Mouse (Mus musculus) T-cell, adult 2 months (primary cell): ENCODE results near the gene Atp6v0a1.
A peak's percentile ranks its signal among the peaks of the same experiment; 100 is the strongest.

Source experiments
- DNase-seq: peaks from one replicate; pipeline ENCODE4 v3.0.0; 2022; ENCODE audit warnings: low spot score

Gene Atp6v0a1

DNA sequence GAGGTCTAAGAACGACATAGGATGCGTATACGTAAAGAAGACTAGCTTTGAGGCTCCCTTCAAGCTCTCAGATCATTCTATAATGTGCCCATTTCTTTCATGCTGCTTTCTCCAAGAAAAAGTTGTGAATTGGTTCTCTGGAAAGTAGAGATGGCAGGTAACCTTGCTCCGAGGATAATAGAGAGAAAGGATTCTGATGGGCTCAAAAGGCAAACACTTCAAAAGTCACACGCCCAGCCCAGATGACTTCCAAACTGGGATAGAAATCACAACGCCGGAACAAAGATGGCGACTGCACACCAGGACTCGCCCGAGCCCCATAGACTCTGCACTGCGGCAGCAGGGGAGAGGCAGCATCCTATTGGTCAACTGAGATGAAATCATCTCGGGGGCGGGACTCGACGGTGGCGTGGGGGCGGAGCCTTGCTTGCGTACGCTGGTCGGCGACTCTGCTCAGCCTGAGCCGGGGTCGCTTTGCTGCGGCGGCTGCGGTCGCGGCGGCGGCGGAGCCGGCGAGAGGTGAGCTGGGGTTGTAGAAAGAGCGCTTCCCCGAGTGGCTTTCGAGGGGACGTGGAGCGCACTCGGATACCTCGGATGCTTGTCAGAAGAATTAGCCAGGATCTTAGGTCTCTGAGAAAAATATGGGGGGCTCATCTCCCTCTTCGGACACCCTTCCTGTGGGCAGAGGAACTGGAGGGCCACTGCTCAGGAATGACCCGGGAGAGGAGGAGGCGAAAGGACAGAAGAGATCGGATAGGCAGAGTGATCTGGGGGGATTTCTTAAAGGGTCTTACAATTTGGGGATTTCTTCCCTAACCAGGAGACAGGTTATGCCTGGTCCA lies at the start of gene Atp6v0a1:
Atp6v0a1 (plus strand) TSS at position 407 of the 842 bp plus-strand sequence.
- peak; percentile 94 for DNase-seq

DNA sequence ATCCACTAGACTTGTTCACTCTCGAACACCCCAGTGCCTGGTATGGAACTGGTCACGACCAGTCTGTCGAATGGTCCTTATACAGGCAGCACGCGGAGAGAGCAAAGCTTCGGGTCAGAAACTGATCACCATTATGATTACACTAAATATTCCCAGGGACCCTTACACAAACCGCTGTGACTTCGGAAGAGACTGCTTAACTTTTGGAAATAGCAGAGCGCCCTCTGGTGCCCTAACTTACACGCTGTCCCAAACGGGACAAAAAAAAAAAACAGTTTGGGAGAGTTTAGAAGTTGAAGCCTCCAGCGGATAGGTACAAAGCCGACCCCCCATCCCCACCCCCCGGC lies 49.8 kb upstream of the Atp6v0a1 start:
- peak; percentile 51 for DNase-seq

DNA sequence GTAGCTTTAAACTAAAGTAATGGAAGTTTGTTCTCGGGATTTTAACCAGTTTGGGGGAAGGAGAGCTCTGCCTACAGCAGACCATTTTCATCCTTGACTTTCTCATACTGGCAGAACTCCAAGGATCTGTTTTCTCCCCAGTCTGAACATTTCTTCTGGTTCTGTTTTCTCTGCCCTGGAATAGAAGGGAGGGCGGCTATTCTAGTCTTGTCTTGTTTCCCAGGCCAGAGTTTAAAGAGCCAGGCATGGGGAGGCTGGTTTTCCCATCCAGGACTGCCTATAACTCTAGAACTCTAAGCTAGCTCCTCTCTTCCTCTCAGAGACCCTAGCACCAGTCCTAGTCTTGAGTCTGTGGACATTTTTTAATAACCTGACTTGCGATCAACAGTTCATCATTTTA lies 49.4 kb upstream of the Atp6v0a1 start:
- DNase-seq, result no peak

DNA sequence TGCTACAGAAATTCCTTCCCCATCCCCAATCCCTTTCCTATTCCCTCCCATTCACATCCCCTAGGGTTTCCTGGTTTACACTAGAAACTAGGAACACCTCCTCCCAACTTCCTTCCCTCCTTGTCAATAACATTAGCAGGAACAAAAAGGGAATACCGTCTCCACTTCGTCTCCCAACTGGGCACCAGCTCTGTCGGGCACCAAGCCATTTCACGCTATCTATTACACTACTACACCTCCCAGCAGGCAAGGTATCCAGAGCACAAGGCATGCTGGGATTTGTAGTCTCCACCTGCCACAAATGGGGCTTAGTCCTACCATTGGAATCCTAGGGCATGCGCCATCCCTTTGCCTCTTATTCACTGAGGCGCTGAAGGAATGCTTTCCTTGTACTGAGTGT lies 48.7 kb upstream of the Atp6v0a1 start:
- no peak for DNase-seq

DNA sequence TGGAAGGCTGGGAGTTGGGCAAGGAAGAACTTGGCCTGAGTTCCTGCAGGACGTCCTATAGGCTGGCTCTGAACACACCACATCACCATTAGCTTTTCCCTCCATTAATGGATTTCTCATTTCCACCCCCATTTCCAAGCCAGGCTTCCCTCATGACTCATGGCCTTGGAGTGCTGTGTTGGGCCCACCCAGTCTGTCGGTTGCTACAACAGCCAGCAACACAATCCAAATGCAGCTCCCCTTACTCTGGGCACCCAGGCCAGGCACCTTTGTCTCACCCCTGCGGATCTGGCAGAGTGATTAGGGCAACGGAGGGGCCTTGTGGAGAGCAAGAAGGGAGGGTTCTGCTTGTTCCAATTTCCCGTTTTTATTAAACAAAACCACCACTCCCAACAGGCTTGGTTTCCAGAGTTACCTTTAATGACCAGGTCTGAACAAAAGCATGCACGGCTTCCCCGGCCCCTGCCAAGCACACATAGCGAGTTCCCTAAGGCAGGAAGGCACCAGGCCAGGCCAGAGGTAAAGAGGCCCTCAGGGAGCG lies 46.8 kb upstream of the Atp6v0a1 start:
- DNase-seq, result no peak

DNA sequence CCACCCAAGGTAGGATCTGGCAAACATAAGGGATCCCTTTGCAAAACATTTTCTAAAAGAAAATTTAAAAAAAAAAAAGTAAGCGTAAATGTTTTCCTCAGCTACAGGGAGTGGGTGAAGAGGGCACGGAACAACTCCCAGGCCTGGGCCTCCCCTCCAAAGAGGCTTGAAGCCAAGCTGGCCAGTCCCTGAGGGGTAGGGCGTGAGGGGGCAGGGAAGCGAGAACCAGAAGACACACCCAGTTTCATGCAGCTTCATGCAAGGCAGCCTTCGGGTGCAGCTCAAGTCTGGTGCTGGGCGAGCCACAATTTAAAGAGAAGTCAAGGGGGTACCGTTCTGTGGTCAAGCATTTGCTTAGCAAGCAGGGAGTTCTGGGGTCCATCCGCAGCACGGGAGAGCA lies 45.6 kb upstream of the Atp6v0a1 start:
- no peak for DNase-seq

DNA sequence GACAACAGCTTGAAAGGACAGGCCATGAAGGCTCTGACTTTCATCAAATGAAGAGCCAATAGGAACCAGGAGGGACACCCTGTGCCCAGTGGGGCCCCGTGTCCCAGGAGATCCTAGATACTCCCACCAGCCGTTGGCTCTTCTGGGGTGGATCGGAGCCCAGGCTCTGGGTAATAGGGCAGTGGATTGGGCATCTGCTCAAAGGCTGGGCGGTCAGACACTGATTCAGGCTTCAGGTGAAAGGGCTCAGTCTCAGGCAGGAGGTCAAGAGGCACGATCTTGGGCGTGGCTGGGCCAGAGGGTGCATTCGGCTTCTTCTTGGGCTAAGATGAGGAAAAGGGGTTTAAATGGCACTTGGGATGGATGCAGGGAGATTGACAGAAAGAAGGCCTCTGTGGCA lies 45.1 kb upstream of the Atp6v0a1 start:
- no peak for DNase-seq

DNA sequence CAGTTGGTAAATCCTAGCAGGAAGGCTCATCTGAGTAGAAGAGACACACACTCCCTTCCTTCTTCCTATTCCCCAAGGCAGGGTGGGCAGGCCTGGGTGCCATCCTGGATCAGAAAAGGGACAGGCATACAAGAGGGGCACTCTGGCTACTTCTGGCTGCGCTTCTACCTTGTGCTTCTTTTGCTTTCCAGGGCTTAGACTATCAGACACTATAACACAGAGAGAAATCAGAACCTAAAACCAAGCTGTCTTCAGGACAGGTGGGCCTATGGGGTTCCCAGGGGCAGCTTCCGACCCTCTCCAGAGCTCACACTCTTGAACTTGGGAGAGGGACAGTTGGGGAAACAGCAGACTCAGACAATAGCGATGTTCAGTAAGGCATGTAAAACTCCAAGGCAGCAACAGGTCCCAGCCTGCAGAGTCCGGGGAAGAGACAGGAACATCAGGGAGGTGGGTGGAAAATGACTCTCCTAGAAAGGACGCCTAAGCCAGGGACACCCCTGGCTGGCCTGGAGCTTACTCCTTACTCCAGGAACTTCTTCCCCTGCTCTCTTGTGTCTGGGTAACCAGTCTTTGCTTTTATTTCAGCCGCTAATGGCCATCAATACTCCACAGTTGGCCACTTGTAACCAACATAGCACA lies 44.2 kb upstream of the Atp6v0a1 start:
- no peak for DNase-seq

DNA sequence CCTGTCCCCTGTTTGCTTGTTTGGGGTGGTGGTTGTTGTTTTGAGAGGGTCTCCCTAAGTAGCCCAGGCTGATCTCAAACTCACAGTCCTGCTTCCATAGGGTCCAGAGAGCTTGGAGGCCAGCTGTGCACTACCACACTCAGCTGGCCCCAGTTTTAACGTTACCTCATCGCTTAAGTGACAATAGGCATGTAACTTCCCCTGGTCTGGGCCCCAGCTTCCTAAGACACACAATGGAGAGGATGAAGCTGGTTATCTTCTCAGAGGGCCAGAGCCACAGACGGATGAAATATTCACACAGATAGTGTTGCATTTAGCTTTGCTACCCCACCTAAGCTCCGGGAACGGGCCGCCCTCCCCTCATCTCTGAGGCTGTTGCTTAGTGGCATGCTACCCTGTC lies 43.5 kb upstream of the Atp6v0a1 start:
- no peak for DNase-seq

DNA sequence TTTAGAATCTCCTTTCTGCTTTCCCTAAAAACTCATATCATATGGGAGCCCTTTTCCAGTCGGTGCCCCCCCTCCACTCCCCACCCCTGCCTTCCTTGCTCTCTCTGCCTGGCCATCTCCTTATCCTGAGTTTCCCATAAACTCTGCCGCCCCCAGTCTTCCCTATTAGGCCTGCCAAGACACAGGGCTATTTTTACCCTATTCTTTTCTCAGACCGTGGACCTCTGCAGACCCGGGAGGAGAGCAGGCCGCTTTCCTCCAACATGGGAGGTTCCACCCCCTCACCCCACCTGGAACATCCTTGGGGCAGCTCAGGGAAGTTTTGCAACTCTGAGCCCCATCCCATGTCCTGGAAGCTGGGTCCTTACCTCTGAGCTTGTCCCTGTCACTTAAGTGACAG lies 41.9 kb upstream of the Atp6v0a1 start:
- no peak for DNase-seq

DNA sequence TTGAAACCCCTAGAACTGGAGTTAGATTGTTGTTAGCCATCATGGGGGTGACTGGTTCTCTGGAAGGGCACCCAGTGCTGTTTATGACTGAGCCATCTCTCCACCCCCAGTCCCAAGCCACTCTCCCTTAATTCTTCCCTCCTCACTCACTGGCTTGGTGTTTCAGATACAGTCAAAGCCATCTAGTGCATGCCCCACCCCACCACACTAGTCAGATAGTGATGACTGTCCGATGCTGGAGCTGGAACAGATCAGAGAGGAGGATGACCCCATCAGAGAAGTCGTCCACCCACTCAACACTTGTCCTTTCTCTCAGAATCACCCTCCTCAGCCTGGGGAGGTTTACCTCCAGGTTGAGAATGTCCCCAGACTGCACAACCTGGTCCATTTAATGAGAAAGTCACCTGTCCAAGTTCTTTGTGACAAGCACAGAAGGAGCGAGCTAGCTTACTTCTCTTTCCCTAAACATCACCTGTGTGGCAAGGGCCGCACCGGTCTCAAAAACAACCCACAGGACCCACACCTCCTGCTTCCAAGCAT lies 41.3 kb upstream of the Atp6v0a1 start:
- no peak for DNase-seq

DNA sequence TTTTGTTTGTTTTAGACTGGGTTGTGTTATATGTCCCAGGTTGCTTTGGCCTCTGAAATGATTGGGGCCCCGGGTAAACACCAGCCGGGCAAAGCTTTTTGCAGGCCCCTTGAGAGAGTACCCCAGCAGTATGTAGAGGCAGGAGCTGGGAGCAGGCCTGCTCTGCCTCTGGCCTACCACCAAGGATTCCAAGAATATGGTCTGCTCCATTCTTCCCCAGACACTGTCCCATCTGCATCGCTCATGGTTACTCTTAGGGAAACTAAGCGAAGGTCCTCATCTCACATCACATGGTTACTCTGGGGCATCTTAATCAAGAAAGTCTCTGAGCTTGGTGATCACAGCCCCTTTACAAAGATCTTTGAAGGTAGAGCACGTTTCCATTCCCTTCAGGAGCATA lies 40.8 kb upstream of the Atp6v0a1 start:
- no peak for DNase-seq

DNA sequence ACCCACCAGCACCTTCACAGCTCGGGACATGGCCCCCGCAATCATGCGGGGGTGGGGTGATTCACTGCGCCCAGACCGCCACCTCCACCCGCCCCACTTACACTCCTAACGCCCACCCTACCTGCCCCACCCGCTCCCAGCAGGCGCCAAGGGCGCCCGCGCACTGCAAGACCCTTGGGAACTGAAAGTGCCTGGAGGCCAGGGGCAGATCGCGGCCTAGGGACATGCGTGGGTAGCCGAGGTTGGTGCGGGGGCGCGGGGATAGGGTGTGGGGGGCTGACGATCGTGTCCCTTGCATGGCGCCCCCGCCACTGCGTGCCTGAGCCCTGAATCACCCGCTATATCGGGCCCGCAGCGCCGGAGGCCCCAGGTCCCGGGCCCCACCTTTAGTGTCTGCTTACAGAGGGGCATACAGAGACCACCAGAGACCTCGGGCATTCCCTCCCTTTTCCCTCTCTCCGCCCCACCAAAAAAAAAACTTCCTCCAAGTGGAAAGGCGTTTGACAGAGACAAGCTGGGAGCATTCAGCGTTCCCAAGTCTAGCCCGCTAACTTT lies 40.0 kb upstream of the Atp6v0a1 start:
- no peak for DNase-seq

DNA sequence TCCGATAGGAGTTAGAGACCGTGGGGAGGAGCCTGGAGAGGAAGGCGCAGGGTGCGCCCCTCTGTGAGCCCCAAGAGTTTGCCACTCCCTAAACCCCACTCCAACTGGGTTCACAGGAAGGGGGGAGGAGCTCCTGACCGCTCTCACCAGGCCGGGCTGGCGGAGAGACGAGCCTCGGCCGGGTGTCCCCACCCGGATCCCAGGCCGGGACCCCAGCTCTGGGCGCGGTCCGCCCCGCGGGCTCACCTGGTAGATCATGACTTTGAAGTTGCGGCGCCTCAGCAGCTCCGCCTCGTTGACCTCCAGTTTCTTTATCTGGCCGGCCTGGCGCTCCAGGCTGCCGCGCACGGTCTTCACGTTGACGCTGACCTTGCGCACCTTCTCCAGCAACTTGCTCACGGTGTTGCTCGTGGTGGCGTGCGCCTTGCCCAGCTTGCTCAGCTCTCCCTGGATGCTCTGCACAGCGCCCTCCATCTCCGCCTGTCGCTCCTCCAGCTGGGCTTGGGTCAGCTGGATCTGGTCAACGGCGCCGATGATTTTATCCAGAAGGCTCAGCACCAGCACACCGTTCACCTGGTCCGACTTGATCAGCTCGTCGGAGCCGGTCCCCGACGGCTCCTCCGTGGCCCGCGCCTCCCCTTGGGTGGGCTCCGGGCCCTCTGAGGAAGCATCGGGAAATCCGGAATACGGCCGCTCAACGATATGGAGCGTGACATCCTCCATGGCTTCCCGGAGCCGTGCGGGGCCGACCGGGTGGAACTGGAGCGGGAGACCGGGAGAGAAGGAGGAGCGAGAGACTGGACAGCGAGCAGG lies 39.3 kb upstream of the Atp6v0a1 start:
- peak; percentile 19 for DNase-seq

DNA sequence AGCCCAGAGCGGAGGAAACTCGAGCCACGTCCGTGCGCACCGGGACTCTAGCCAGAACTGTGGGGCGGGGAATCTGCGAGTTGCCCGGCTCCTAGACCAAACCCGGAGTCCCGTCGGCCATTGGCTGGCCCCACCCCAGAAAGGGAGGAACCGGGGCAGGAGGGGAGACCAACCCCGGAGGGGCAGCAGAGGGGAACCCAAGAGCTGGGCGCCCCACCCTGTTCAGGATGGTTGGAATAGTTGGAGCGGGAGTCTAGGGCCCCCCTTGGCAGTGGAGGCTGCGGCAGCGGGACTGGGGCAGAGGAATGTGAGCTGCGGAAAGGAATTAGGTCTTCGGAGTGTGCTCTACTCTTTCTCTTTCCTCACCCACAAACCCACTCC lies 38.7 kb upstream of the Atp6v0a1 start, which contains the start of gene Cavin1:
Cavin1 (minus strand) TSS at position 331 of the 381 bp plus-strand sequence.
- no peak for DNase-seq

DNA sequence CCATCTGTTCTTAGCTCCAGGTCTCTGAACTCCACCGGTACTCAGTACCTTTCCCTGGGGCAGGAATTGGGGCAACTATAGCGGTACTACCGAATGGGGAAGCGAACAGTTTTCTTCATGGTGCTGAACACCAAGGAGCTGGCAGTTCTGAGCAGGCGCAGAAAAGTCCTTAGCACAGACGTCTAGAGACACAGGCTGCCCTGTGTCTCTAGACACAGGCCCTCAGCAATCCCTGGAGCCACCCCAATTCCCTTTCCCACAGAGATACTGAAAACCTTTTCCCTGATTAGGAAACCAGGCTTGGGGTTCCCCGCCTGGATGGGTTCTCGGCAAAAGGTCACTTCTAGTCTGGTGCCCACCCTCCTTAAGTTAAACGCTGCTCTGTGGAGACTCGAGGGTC lies 37.8 kb upstream of the Atp6v0a1 start:
- no peak for DNase-seq

DNA sequence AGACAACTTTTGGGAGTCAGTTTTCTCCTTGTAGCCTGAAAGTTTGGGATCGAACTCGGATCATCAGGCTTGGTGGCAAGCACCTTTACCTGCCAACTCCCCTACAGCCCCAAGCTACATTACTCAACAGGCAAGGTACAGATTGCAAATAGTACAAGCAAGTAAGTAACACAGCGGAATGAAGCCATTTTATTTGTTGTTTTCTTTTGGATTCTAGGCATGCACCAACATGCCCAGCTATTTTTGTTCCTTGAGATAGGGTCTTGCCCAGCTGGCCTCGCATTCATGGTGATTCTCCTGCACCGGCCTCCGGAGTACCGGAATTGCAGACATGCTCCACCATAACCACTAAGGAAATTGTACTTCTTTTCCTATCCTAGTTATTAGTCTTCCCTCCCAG lies 36.0 kb upstream of the Atp6v0a1 start:
- no peak for DNase-seq

DNA sequence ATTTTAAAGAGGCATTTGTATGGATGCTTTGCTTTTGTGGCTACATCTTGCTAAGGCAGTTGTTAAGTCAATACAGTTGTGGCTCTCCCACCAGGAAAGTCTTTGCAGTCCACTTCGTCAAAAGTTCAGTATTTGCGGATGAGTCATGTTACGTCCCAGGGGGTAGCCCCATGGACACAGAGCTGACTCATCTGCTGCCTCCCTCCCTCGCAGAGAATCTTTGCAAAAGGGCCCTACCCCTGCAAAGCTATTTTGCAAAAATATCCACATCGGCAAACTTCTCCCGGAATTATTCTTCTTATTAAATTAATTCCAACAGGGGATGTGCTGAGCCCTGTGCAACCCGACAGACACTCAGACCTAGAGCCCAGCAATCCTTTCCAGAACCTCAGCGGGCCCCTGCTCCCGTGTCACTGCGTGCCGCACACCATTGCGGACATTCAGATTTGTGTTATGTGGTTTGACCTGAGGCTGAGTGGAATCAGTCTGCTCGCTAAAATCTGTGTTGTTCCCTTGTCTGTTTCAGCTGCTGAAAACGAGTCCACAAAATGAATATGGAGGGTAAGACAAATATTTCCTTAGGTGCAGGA lies 34.8 kb upstream of the Atp6v0a1 start:
- DNase-seq, result no peak

DNA sequence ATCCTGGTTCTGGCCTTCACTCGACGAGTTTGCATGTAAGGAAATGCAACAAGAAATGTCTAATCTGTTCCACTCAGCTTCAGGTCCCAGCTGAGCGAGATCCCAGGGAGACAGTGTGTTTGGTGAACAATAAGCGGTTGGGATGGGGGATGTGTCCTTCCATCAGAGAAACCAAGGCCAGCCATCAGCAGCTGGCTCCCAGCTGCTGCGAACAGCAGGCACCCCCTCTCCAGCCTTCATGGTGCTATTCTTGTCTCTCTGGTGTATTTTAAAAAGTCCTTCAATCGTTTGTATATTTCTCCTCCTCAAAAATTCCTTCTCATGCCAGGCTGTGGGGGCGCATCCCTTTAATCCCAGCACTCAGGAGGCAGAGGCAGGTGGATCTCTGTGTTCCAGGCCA lies 34.0 kb upstream of the Atp6v0a1 start:
- DNase-seq, result no peak

DNA sequence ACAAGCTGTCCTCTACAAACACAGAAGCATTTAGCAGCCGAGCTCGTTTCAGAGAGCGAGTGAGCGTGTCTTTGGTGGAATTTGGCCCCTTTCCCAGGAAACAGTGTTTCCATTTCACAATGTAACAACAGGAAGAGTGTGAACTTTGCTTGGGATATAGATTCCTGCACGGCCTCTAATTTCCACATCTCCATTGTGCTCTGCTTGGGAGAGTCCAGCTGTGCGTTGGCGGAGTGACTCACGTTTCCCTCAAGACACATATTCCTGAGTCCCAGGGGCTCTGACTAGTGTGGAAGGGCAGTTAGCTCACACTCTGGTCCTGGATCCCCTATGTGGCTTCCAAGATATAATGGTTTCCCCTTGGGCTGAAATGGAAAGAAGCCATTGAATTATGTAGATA lies 29.4 kb upstream of the Atp6v0a1 start:
- DNase-seq, result no peak

DNA sequence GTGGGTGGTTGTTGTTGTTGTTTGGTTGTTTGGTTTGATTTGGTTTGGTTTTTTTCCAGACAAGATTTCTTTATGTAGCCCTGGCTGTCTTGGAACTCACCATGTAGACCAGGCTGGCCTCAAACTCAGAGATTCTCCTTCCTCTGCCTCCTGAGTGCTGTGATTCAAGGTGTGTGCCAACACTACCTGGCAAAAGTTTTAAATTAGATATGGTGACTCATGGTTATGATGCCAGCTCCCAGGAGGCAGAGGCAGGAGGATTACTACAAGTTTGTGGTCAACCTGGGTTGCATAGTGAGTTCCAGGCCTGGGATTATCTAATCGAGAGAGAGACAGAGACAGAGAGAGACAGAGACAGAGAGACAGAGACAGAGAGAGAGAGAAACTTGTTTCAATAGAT lies 28.8 kb upstream of the Atp6v0a1 start:
- DNase-seq, result no peak

DNA sequence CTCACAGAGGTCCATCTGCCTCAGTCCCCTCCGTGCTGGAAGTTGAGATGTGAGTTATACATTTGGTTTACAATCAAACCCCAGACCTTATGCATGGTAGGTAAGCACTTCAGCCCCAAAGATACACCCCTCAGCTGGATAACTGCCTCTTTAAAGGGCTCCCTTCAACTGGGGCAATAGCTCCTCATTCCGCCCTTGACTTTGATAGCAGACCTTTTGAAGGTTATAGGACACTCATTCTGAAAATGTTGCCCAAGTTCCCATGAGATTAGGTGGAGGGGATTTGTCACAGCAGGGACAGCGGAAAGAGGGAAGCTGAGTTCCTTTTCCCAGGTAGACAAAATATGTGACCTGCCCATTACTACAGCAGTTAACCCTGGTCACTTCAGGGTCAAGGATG lies 28.0 kb upstream of the Atp6v0a1 start:
- DNase-seq, result no peak
